Mouse (Mus musculus): Measurements from ENCODE around the gene Slc7a1.

Slc7a1 gene
- long read RNA-seq, experiment 1, partial matches to known transcripts, result 2 of 18 reads
- long read RNA-seq, experiment 1, other reads (novel, unspliced or antisense), result 16 of 18 reads
- long read RNA-seq, experiment 2, partial matches to known transcripts, result 1 of 30 reads
- long read RNA-seq, experiment 2, other reads (novel, unspliced or antisense), result 29 of 30 reads

DNA sequence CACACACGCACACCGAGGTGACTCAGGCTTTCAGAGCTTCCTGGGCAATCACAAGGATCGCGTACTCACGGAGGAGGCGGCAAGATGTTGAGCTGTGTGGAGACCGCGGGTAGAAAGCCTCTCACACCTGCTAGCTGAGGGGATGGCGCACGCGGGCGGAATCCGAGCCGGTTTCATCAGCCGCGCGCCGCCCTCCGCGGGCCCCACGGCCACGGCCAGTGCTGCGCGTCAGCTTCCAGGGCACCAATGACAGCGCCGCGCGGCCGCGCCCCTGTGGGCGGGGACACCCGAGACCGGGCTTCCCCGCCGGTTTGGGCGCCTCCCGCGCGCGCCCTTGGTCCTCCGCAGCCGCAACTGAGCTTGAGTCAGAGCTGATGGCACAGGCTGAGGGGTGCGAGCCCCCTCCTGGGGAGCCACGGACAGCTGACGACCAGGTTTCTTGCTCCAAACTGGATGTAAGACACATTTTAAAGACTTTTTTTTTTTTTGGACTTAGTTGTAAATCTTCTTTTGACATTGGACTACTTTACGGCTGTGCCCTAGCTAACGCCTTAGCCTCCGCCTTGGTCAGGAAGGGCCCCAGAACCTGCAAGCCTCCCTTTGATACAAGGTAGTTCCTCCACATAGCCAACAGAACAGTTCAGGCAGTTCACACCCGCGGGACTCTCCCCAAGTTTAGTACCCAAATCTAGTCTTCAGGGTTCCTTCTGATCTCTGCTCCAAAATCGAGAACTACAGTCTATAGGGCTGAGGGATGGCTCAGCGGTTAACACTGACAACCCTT lies at the start of gene Slc7a1:
Gene Slc7a1, minus strand, starts transcription at position 245 of the 784 bp plus-strand sequence.
- intact Hi-C loops (cut with DNase I), result no loop called here

DNA sequence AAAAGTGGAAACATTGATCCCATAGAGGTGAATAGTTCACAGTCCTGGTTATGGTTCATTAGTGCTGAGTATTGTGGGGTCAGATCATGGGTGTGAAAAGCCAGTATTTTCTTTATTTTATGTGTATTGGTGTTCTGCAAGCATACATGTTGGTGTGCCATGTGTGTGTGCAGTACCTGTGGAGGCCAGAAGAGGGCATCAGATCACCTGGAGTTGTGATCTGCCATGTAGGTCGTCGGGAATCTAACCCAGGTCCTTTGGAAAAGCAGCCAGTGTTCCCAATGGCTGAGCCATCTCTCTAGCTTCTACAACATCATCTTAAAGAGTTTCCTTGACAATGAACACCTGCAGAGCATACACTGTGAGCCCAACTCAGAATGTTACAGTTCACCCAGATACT lies 45.3 kb upstream of the Slc7a1 start:
- intact Hi-C loops (cut with DNase I), result no loop called here

- intact Hi-C loops (cut with DNase I), result no loop called here
Observed at GRCm38 (mm10) chr5:148443734-148444133, 44.0 kb upstream of the Slc7a1 start.

GRCm38 (mm10) chr5:148435660-148436059 lies 36.0 kb upstream of the Slc7a1 start:
- intact Hi-C loops (cut with DNase I), result no loop called here

GRCm38 (mm10) chr5:148432121-148432520 lies 32.4 kb upstream of the Slc7a1 start:
- intact Hi-C loops (cut with DNase I), result no loop called here

GRCm38 (mm10) chr5:148428846-148429245 lies 29.1 kb upstream of the Slc7a1 start:
- intact Hi-C loops (cut with DNase I), result no loop called here

DNA sequence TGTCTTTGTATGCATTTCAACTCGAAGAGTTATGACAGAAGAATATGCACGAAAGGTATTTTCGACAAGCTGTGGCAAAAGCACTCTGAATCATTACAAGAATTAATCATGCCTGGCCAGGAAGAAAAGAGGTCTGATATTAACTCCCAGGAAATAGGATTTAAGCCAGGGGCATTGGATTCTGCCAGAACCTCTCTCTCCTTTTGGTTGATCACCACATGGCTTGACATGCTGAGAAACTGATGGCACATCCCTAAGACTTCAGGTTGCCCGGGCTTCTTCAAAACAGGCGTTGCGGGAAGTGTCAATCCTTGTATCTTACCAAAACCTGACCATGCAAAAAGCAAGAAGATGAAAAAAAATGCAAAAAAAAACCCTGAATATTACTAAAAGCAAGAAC lies 25.4 kb upstream of the Slc7a1 start:
- intact Hi-C loops (cut with DNase I), result no loop called here

GRCm38 (mm10) chr5:148421326-148421725 lies 21.6 kb upstream of the Slc7a1 start:
- intact Hi-C loops (cut with DNase I), result no loop called here

GRCm38 (mm10) chr5:148419112-148419526 lies 19.4 kb upstream of the Slc7a1 start:
- intact Hi-C loops (cut with DNase I), result no loop called here

- intact Hi-C loops (cut with DNase I), result no loop called here
Observed at GRCm38 (mm10) chr5:148418436-148418835, 18.7 kb upstream of the Slc7a1 start.

DNA sequence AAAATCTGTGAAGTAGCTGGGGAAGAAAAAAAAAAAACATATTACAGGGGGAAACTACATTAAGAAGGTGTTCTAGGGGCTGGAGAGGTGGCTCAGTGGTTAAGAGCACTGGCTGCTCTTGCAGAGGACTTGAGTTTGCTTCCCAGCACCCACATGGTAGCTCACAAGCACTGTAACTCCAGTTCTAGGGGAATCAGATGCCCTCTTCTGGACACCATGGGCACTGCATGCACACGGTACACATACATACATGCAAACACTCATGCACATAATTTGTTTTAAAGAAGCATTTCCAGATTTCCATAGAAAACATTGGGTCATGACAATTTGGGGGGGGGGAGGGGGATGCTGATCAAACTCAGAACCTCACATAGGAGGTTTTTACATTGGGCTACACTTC lies 18.1 kb upstream of the Slc7a1 start:
- intact Hi-C loops (cut with DNase I), result no loop called here

DNA sequence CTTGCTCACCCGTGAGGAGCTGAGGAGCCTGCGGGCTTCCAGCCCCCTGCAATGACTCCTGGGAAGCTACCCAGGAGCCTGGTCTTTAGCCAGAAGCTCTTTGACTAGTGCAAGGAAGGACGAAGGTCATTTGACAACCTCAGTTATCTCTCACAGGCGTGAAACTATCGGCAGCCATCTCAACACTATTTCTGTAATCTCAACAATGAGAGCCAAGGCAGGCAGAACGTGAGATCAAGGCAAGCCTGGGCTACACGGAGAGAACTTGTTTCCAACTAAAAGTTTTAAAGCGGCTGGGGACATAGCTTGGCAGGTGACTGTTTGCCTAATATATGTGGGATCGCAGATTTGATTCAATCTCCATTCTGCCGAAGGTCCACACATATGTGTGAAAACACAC lies 16.8 kb upstream of the Slc7a1 start:
- intact Hi-C loops (cut with DNase I), result no loop called here

DNA sequence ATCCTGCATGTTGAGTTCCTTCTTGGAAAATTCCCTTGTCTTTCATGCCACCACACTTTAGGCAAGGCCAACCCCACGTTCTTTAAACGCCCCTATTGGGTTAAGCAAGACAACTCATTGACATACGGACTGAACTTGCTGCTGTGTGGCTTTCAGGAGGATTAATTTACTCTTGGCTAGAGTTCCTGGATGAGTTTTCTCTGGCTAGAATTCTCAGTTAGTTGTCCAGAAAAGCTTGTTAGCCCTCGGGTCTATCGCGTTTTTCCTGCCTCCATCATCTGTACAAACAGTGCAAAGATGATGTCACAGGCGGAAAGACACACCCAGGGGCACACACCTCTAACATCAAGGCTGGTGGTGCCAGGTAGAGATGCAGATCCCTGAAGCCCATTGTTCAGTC lies 14.5 kb upstream of the Slc7a1 start:
- intact Hi-C loops (cut with DNase I), result no loop called here

GRCm38 (mm10) chr5:148412504-148412903 lies 12.8 kb upstream of the Slc7a1 start:
- intact Hi-C loops (cut with DNase I), result no loop called here

GRCm38 (mm10) chr5:148409465-148409864 lies 9.8 kb upstream of the Slc7a1 start:
- intact Hi-C loops (cut with DNase I), result no loop called here

GRCm38 (mm10) chr5:148406913-148407312 lies 7.2 kb upstream of the Slc7a1 start:
- intact Hi-C loops (cut with DNase I), result no loop called here

GRCm38 (mm10) chr5:148404548-148404947 lies 4.8 kb upstream of the Slc7a1 start:
- intact Hi-C loops (cut with DNase I), result no loop called here

GRCm38 (mm10) chr5:148402641-148403040 lies 2.9 kb upstream of the Slc7a1 start:
- intact Hi-C loops (cut with DNase I), result no loop called here

GRCm38 (mm10) chr5:148398766-148399659 lies 691 bp downstream of the Slc7a1 start:
- intact Hi-C loops (cut with DNase I), result no loop called here

GRCm38 (mm10) chr5:148398451-148398765 lies 1.3 kb downstream of the Slc7a1 start:
- intact Hi-C loops (cut with DNase I), result no loop called here

DNA sequence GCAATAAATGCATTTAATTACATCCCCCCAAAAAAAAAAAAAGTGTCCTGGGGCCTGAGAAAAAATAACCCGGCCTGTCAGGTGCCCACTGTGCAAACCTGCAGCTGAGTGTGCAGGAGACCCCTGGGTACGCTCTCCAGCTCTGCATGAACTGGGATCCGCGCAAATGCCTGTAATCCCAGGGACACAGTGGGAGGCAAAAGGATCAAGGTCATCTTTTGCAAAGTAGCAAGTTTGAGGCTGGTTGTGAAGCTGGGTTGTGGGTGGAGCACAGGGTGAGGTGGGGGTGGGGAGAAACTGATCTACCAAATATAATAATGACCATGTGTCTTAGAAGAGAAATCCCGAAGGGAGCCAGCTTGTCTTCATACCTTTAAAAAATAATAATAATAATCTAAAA lies 1.8 kb downstream of the Slc7a1 start:
- intact Hi-C loops (cut with DNase I), result no loop called here

DNA sequence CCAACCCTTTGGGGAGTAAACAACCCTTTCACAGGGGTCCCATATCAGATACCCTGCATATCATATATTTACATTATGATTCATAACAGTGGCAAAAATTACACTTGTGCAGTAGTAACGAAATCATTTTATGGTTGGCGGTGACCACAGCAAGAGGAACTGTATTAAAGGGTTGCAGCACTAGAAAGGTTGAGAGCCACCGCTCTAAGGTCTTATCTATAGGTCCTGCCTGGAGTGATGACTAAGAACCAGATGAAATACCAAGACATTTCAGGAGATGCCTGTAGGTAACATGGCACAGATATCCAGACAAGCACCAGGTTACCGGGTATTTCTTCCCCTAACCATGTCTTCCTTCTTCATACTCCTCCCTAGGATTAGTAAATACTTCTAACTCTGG lies 2.3 kb downstream of the Slc7a1 start:
- intact Hi-C loops (cut with DNase I), result no loop called here

Measured in adrenal gland (tissue).